Mouse (Mus musculus) forebrain, embryonic 12.5 days (tissue): Measurements from ENCODE around the gene Tbc1d16. TPM values are rescaled to one million over a fixed set of nuclear protein-coding genes. Genes with fewer than 3 reads are reported as not detected.

ENCODE experiments used
- ATAC-seq: fragments of 200-750 bp; cut with Nextera tagmentation; 2 replicates; pipeline ENCODE4 v1.8.0; 2017; ENCODE audit warnings: moderate TSS enrichment; ENCODE audit not compliant: low FRiP score
- H3K27ac ChIP-seq: fragments of 300-500 bp; sonication (generic); 2 replicates; pipeline ENCODE4 v1.5.1; 2016; ENCODE audit warnings: mild to moderate bottlenecking
- H3K27me3 ChIP-seq: fragments of 300-500 bp; sonication (generic); 2 replicates; pipeline ENCODE4 v1.6.1; 2016; ENCODE audit warnings: mild to moderate bottlenecking
- H3K36me3 ChIP-seq: fragments of 300-500 bp; sonication (generic); replicated peaks from 2 replicates; pipeline ENCODE4 v1.6.1; 2016; ENCODE audit warnings: mild to moderate bottlenecking
- H3K4me1 ChIP-seq: fragments of 300-500 bp; sonication (generic); 2 replicates; pipeline ENCODE4 v1.6.1; 2016
- H3K4me2 ChIP-seq: fragments of 300-500 bp; sonication (generic); 2 replicates; pipeline ENCODE4 v1.6.1; 2016; ENCODE audit warnings: mild to moderate bottlenecking, moderate library complexity
- H3K4me3 ChIP-seq: fragments of 300-500 bp; sonication (generic); replicated peaks from 2 replicates; pipeline ENCODE4 v1.5.1; 2016; ENCODE audit warnings: mild to moderate bottlenecking
- H3K9ac ChIP-seq: fragments of 300-500 bp; sonication (generic); 2 replicates; pipeline ENCODE4 v1.6.1; 2016; ENCODE audit warnings: mild to moderate bottlenecking
- H3K9me3 ChIP-seq: fragments of 300-500 bp; sonication (generic); 2 replicates; pipeline ENCODE4 v1.6.1; 2016
- WGBS: fragments of 180-500 bp; shearing (Covaris S2); methylation state at CpG from one replicate; pipeline ENCODE4 v1.1.7; 2016; 5-methylcytosine and 5-hydroxymethylcytosine counted together
- polyA plus RNA-seq: library from polyadenylated mRNA; unstranded; fragments of >200 nt; fragmentation: Nextera tagmentation; extraction: Ambion mirVana; gene quantifications from 2 replicates; pipeline ENCODE4 v1.2.1, GENCODE M21; 2016

Tbc1d16 gene
- polyA plus RNA-seq, 1 experiment from 2014 or later: 28.1 TPM

DNA sequence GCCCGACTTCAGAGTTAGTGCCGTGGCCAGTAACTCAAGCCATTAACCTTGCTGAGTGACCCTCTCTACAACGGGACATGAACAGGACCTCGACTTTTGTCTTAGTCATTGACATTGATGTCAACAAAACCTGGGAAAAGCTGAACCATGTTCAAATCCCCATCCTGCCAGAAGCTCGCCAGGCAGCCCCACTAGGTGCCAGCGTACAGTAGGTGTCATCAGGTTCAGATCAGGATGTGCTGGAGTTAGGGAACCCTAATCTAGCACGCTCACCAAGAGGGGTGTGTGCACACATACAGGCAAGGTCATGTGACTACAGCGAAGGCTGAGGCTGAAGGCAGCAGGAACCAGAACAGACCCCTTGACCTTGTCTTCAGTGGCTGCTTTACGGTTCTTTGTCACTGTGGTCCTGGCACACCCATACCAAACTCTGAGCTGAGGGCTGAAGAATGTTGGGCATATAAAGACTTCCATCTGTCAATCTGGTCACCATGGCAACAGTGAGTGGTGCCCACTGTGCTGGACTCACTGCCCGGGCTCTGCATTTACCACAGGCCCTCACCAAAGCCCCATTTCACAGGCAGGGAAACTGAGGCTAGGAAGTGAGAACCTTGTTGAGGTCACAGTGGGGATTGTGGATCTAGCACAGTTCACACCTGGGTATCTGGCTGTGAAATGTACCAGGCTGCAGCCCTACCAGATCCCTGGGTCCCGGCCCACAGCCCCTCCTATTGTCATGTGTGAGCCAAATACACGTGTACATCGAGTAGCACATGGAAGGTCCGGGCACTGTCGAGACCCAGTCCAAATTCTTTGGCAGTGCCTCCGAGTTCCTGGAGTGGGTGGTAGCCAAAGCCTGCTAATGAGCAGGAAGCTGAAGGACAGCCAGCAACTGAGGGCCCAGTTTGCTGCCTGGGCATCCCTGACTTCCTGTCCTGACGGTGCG is 30.4 kb downstream of the Tbc1d16 start:
- H3K4me3 ChIP-seq: no peak overlapping the region
- H3K4me1 ChIP-seq: peaks cover 6% of the 10 kb centered on the region; the same call in 1 of the 2 replicates
- 88% methylated on average over 18 of the region's 18 CpGs for WGBS
- H3K27me3 ChIP-seq: no peaks in the 10 kb centered on the region
- H3K9me3 ChIP-seq: no peaks in the 10 kb centered on the region
- ATAC-seq: no peak
- H3K36me3 ChIP-seq: peaks cover 28% of the 10 kb centered on the region
- no peak overlapping the region for H3K9ac ChIP-seq
- H3K4me2 ChIP-seq: no peak overlapping the region
- no peak overlapping the region for H3K27ac ChIP-seq

DNA sequence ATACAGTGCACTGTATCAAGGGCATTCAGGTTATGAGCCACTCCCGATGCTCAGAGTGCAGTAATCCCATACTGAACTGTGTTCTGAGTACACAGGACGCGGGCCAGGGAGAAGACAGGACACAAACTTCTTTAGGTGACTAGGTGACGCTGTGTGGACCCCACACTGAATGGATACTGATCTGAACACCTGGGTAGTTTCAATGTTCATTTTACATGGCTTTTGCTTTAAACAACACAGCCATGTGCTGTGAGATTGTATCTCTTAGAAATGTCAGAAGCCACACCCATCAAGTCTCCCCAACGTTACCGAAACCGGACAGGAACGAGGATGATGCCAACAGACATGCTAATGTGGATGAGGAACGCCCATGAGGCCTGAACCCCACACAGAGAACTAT is 35.7 kb downstream of the Tbc1d16 start:
- H3K9me3 ChIP-seq: no peaks in the 10 kb centered on the region
- H3K4me1 ChIP-seq: peaks cover 27% of the 10 kb centered on the region
- no peak overlapping the region for H3K27ac ChIP-seq
- H3K27me3 ChIP-seq: no peaks in the 10 kb centered on the region
- 89% methylated on average over 9 of the region's 9 CpGs for WGBS
- no peak for ATAC-seq
- H3K36me3 ChIP-seq: peaks cover 2% of the 10 kb centered on the region
- no peak overlapping the region for H3K9ac ChIP-seq
- no peak overlapping the region for H3K4me3 ChIP-seq
- no peak overlapping the region for H3K4me2 ChIP-seq

DNA sequence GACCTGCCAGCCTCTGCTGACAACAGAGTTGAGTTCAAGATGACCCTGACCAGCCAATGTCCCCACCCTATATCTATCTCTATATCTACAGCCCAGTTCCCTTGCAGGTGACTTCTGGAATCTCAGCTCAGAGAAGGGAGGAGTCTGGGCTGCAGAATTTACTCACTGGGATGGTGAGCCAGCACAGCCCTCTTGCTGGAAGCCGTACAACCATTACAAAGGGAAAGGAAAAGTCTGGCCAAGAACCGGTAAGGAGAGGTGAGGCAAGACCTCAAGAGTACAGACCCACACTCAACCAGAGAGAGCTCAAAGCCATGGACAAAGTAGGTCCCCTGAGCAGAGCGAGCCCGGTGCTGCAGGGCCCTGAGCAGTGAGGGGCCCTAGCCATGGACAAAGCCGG is 36.1 kb downstream of the Tbc1d16 start:
- Histone ChIP-seq H3K27ac (no peak overlapping the region), H3K4me1 (peaks cover 31% of the 10 kb centered on the region), H3K9me3 (no peaks in the 10 kb centered on the region), H3K27me3 (no peaks in the 10 kb centered on the region), H3K9ac (no peak overlapping the region), H3K4me3 (no peak overlapping the region), H3K4me2 (no peak overlapping the region), H3K36me3 (no peaks in the 10 kb centered on the region; the same call in 1 of the 2 replicates)
- 89% methylated on average over 5 of the region's 5 CpGs for WGBS
- ATAC-seq: no peak

DNA sequence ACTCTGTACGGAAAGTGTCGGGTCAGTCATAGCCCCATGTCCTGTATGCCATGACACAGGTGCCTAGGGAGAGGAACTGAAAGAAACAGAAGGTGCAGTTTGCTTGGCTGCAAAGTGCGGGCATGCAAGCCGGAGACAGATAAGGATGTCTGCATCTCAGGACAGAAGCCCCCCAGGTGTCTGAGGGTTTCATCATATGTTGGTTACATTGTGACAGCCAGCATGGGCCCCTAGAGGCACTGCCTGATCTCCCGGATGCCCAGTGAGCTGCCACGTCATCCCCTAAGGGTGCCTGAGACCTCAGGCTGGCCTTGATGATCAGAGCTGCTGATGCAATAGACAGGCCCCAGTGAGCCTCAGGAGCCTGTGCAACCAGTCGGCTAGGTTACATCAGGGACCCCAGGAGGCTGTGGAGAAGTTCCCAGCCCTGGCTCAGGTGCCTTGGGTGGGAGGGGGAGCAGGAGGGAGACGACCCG is 36.7 kb downstream of the Tbc1d16 start:
- H3K9ac ChIP-seq: no peak overlapping the region

DNA sequence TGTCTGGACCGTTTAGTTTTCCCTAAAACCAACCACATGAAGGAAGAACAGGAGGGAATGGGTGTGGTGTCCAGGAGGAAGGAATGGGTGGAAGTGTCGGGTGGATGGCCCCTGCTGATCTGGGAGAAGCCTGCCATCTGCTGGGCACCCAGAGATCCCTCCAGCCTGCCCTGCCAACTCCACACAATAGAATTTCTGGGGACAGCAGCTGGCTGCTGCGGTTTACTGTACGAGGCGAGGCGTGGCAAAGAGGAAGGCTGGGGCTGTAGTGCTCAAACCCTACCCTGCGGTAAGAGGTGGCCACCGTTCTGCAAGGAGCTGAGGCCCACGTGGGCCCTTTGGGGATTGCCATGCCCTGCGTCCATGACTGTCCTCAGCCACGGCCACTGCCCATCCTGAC is 37.8 kb downstream of the Tbc1d16 start:
- no peaks in the 10 kb centered on the region for H3K36me3 ChIP-seq
- no peaks in the 10 kb centered on the region for H3K27me3 ChIP-seq
- H3K4me1 ChIP-seq: peaks cover 36% of the 10 kb centered on the region
- no peak overlapping the region for H3K4me3 ChIP-seq
- peak overlapping the region; percentile 68; the same call in 1 of the 2 replicates for H3K27ac ChIP-seq
- no peaks in the 10 kb centered on the region for H3K9me3 ChIP-seq
- peak overlapping the region; percentile 34 for H3K9ac ChIP-seq
- WGBS: 39% methylated on average over 11 of the region's 11 CpGs
- no peak overlapping the region for H3K4me2 ChIP-seq
- peak; percentile 58 for ATAC-seq

More for the DNA sequence above, 36.7 kb downstream of the Tbc1d16 start:
- no peak overlapping the region for H3K4me2 ChIP-seq
- no peaks in the 10 kb centered on the region; the same call in 1 of the 2 replicates for H3K36me3 ChIP-seq
- H3K27ac ChIP-seq: no peak overlapping the region
- WGBS: 82% methylated on average over 9 of the region's 9 CpGs
- H3K27me3 ChIP-seq: no peaks in the 10 kb centered on the region
- H3K4me1 ChIP-seq: peaks cover 36% of the 10 kb centered on the region
- no peaks in the 10 kb centered on the region for H3K9me3 ChIP-seq
- no peak overlapping the region for H3K4me3 ChIP-seq
- no peak for ATAC-seq

DNA sequence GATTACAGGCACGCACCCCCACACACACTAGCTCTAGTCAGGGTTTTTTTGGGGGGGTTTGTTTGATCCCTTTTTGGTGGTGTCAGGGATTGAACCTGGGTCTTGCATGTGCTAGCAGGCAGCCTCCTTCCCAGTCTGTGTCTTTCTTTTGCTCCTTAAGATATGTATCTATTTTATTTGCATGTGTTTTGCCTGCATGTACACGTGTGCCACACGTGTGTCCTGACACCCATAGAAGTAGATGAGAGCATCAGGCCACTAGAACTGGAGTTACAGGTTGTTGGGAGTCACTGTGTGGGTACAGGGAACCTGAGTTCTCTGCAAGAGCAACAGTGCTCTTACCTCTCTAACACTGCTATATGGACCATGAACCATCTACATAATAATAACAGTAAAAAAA is 39.0 kb downstream of the Tbc1d16 start:
- ATAC-seq: no peak
- H3K9me3 ChIP-seq: no peaks in the 10 kb centered on the region
- H3K9ac ChIP-seq: no peak overlapping the region
- 93% methylated on average over 3 of the region's 3 CpGs for WGBS
- no peak overlapping the region for H3K4me2 ChIP-seq
- H3K36me3 ChIP-seq: no peaks in the 10 kb centered on the region
- H3K27ac ChIP-seq: no peak overlapping the region
- no peaks in the 10 kb centered on the region for H3K27me3 ChIP-seq
- H3K4me1 ChIP-seq: peaks cover 36% of the 10 kb centered on the region
- H3K4me3 ChIP-seq: no peak overlapping the region

DNA sequence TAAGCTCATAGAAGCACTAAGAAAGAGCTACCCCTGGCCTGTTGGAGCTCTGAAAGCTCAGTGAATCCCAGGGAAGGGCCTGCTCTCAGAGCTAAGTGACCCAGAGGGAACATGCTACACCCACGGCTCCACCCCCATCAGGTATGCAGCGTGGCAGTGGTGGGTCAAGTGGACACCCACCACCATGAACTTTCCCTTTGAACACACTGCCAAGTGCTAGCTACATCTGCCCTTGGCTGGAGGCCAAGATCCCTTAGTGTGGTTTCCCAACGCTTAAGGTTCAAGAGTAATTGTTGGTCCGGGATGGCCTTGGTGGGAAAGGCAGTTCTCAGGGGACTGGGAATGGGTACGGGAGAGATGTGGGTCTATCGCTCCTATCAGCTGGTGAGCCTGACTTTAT is 39.9 kb downstream of the Tbc1d16 start:
- H3K27me3 ChIP-seq: no peaks in the 10 kb centered on the region
- WGBS: 77% methylated on average over 6 of the region's 6 CpGs
- ATAC-seq: no peak
- no peak overlapping the region for H3K27ac ChIP-seq
- no peaks in the 10 kb centered on the region for H3K9me3 ChIP-seq
- no peak overlapping the region for H3K4me2 ChIP-seq
- H3K4me1 ChIP-seq: peaks cover 46% of the 10 kb centered on the region
- H3K4me3 ChIP-seq: no peak overlapping the region
- H3K9ac ChIP-seq: no peak overlapping the region
- no peaks in the 10 kb centered on the region for H3K36me3 ChIP-seq

DNA sequence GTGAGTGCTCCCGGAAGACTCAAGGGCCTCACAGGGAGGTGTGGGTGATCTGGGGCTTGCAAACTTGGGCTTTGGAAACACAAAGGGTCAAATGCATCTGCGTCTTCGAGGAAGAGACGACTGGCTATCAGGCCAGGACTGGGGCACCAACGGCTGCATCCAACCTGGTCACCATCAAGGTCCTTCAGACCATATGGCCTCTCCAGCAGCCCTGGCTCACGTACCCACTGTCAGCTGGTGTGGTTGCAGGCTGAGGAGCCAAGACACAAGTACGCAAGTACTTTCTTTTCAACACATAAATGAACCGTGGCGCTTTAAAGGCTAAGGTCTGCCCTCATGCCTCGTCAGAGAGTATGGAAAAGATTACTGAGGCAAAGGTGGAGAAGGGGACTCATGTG is 40.5 kb downstream of the Tbc1d16 start:
- Histone ChIP-seq H3K4me1 (peaks cover 52% of the 10 kb centered on the region), H3K4me2 (no peak overlapping the region)
- WGBS: 50% methylated on average over 10 of the region's 10 CpGs

DNA sequence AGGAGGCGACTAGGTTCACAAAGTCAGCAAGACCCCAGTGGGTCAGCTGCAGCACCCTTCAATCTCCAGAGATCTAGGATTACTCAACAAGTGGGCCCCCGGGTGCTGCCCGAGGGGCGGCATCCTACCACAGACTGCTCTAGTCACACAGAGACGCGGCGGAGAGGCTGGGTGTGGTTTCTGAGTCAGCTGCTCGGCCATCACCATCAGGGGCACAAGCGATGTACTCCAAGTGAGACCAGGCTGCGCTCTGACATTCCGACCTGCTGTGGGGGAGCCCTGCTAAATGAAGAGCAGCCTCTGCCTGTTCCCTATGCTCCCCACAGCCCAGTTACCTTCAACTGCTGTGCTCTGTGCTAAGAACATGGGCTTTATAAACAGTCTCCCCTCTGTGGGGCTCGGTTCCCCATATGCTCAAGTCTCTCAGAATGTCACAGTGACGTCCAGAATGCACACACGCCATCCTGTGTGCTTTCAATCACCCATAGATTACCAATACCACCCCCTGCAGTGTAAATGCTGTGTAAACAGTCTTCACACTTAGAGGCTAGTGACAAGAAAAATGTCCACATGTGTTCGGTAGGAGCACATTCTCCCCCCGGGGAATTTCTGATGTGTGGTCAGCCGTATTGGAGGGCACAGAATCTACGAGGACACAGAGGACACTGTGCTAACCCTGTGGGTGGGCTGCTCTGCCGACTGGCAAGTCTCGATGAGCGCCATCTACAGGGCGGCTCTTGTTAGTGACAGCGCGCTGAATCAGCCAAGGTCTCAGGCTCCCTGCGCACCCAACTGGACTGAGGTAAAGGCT is 41.1 kb downstream of the Tbc1d16 start:
- H3K9me3 ChIP-seq: no peaks in the 10 kb centered on the region
- H3K27ac ChIP-seq: no peak overlapping the region
- WGBS: 46% methylated on average over 25 of the region's 25 CpGs
- no peak overlapping the region for H3K4me2 ChIP-seq
- peaks cover 56% of the 10 kb centered on the region for H3K4me1 ChIP-seq
- no peak overlapping the region for H3K9ac ChIP-seq
- H3K27me3 ChIP-seq: no peaks in the 10 kb centered on the region
- no peak overlapping the region for H3K4me3 ChIP-seq
- ATAC-seq: peak; percentile 67
- no peaks in the 10 kb centered on the region for H3K36me3 ChIP-seq

More for the DNA sequence above, 40.5 kb downstream of the Tbc1d16 start:
- H3K36me3 ChIP-seq: no peaks in the 10 kb centered on the region
- H3K27ac ChIP-seq: no peak overlapping the region
- ATAC-seq: no peak; the same call in 1 of the 2 replicates
- H3K4me3 ChIP-seq: no peak overlapping the region
- no peaks in the 10 kb centered on the region for H3K27me3 ChIP-seq
- no peaks in the 10 kb centered on the region for H3K9me3 ChIP-seq
- H3K9ac ChIP-seq: no peak overlapping the region

DNA sequence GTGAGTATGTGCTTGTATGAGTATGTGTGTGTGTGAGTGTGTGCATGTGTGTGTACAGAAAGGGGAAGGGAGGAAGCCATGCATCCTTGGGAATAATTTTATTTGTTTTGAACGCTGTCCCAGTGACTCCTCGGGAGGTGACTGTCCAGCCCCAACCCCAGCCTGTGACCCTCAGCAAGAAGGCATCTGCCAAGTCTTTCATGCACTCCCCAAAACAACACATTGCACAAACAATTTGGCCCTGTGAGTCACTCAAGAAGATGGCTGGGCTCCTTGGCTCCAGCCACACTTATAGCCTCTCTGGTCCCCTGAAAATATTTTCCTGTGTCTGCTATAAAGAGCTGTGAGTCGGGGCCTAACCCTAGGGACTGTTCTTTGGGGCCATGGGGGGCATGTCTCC is 41.9 kb downstream of the Tbc1d16 start:
- no peak overlapping the region for H3K9ac ChIP-seq
- 93% methylated on average over 3 of the region's 3 CpGs for WGBS
- peaks cover 65% of the 10 kb centered on the region for H3K4me1 ChIP-seq

DNA sequence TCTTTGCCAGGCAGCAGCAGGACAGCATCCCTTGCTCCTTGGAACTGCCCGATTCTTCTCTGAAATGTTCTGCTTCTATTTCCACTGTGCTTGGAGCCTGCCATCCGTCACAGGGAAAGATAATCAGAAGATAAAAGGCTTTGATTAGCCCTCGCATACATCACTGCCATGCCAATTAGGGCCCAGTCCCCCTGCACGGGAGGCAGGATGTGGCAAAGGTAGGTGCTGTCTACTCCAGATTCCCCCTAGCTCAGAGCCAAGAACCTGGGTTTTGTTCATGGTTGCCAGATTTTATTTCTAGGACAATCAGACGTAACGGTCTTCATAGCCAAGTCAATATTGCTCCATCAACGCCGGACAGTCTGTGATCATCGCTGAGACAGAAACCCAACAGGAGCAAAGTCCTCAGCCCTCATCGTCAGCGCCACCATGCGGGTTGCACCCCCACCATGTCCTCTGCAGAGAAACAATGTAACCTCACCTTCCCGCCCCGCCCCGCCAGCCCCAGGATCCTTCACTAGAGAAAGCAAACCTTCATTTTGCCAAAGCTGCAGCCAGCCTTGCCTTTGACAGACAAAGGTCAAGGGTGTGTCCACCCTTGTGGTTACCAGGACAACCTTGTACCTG is 44.5 kb downstream of the Tbc1d16 start:
- Histone ChIP-seq H3K9me3 (no peaks in the 10 kb centered on the region), H3K36me3 (no peaks in the 10 kb centered on the region; the same call in 1 of the 2 replicates), H3K4me3 (no peak overlapping the region), H3K9ac (no peak overlapping the region), H3K4me2 (no peak overlapping the region), H3K27ac (peak overlapping the region; percentile 61), H3K27me3 (no peaks in the 10 kb centered on the region), H3K4me1 (peaks cover 60% of the 10 kb centered on the region)
- WGBS: 74% methylated on average over 15 of the region's 15 CpGs
- ATAC-seq: no peak

More for the DNA sequence above, 41.9 kb downstream of the Tbc1d16 start:
- no peak for ATAC-seq
- Histone ChIP-seq H3K27me3 (no peaks in the 10 kb centered on the region), H3K27ac (no peak overlapping the region), H3K36me3 (no peaks in the 10 kb centered on the region; the same call in 1 of the 2 replicates), H3K4me2 (no peak overlapping the region), H3K9me3 (no peaks in the 10 kb centered on the region), H3K4me3 (no peak overlapping the region)
